Mouse (Mus musculus) neural tube, embryonic 14.5 days (tissue): ENCODE measurements around the gene Rasgef1c. TPM values are rescaled to one million over a fixed set of nuclear protein-coding genes. Genes with fewer than 3 reads are reported as not detected.

Experiments
- ATAC-seq: fragments of 200-750 bp; cut with Nextera tagmentation; 2 replicates; pipeline ENCODE4 v1.8.0; 2017; ENCODE audit warnings: low read depth, mild to moderate bottlenecking, moderate TSS enrichment, moderate library complexity
- H3K27ac ChIP-seq: fragments of 300-500 bp; sonication (generic); 2 replicates; pipeline ENCODE4 v1.5.1; 2014; ENCODE audit warnings: low read depth, mild to moderate bottlenecking, control low read depth, low read length, moderate library complexity, mixed read lengths
- H3K27me3 ChIP-seq: fragments of 300-500 bp; sonication (generic); 2 replicates; pipeline ENCODE4 v1.6.1; 2014; ENCODE audit warnings: low read length; ENCODE audit not compliant: control insufficient read depth, insufficient read depth
- H3K36me3 ChIP-seq: fragments of 300-500 bp; sonication (generic); 2 replicates; pipeline ENCODE4 v1.6.1; 2014; ENCODE audit warnings: low read length, mixed read lengths; ENCODE audit not compliant: control insufficient read depth, insufficient read depth
- H3K4me1 ChIP-seq: fragments of 300-500 bp; sonication (generic); 2 replicates; pipeline ENCODE4 v1.6.1; 2014; ENCODE audit warnings: low read length; ENCODE audit not compliant: control insufficient read depth, insufficient read depth
- H3K4me2 ChIP-seq: fragments of 300-500 bp; sonication (generic); 2 replicates; pipeline ENCODE4 v1.6.1; 2014; ENCODE audit warnings: mild to moderate bottlenecking, low read depth, low read length, control low read depth
- H3K4me3 ChIP-seq: fragments of 300-500 bp; sonication (generic); 2 replicates; pipeline ENCODE4 v1.5.1; 2014; ENCODE audit warnings: low read depth, low read length, control low read depth, mixed read lengths
- H3K9ac ChIP-seq: fragments of 300-500 bp; sonication (generic); replicated peaks from 2 replicates; pipeline ENCODE4 v1.6.1; 2014; ENCODE audit warnings: low read depth, mild to moderate bottlenecking, control low read depth, low read length, mixed read lengths
- H3K9me3 ChIP-seq: fragments of 300-500 bp; sonication (generic); 2 replicates; pipeline ENCODE4 v1.6.1; 2016; ENCODE audit warnings: low read length; ENCODE audit not compliant: control insufficient read depth
- WGBS: fragments of 180-500 bp; shearing (Covaris S2); extraction: QIAGEN DNeasy Blood & Tissue Kit; methylation state at CpG from one replicate; pipeline ENCODE4 v1.1.7; 2014; 5-methylcytosine and 5-hydroxymethylcytosine counted together
- polyA plus RNA-seq: library from polyadenylated mRNA; unstranded; fragments of >200 nt; fragmentation: Nextera tagmentation; extraction: Ambion mirVana; gene quantifications from 2 replicates; pipeline ENCODE4 v1.2.1, GENCODE M21; 2014

Rasgef1c gene
- 26.1 and 39.1 TPM in 2 replicates for polyA plus RNA-seq

- ATAC-seq = peak; percentile 94
- Histone ChIP-seq H3K9me3 (no peaks in the 10 kb centered on the region), H3K27me3 (0 out of 2 replicates have a peak, but pooled peaks cover 2% of the 10 kb centered on the region), H3K9ac (peak within 1 kb of the TSS; percentile 83), H3K4me1 (no peaks in the 10 kb centered on the region), H3K36me3 (no peaks in the 10 kb centered on the region), H3K4me3 (peak within 1 kb of the TSS; percentile 71), H3K4me2 (peak within 1 kb of the TSS; percentile 95), H3K27ac (peak within 1 kb of the TSS; percentile 62; the same call in 1 of the 2 replicates)
- WGBS = 3% methylated on average over 82 of the region's 99 CpGs
Measured at GRCm38 (mm10) chr11:49901659-49902458, at the start of gene Rasgef1c. TSS of gene Rasgef1c (plus strand) at chr11:49901835.

- Histone ChIP-seq H3K27me3 (no peaks in the 10 kb centered on the region), H3K4me1 (no peaks in the 10 kb centered on the region), H3K4me3 (no peak overlapping the region), H3K9ac (no peak overlapping the region), H3K36me3 (peaks cover 9% of the 10 kb centered on the region), H3K9me3 (no peaks in the 10 kb centered on the region), H3K27ac (no peak overlapping the region), H3K4me2 (no peak overlapping the region)
- WGBS = 89% methylated on average over 5 of the region's 5 CpGs
- no peak for ATAC-seq
Measured at GRCm38 (mm10) chr11:49855144-49855543, 46.5 kb upstream of the Rasgef1c start.

- Histone ChIP-seq H3K9me3 (no peaks in the 10 kb centered on the region), H3K27me3 (no peaks in the 10 kb centered on the region), H3K9ac (no peak overlapping the region), H3K4me3 (no peak overlapping the region), H3K4me1 (no peaks in the 10 kb centered on the region), H3K27ac (no peak overlapping the region), H3K36me3 (no peaks in the 10 kb centered on the region), H3K4me2 (no peak overlapping the region)
- no peak for ATAC-seq
- WGBS = 90% methylated on average over 4 of the region's 4 CpGs
Measured at GRCm38 (mm10) chr11:49861139-49861538, 40.5 kb upstream of the Rasgef1c start.

- Histone ChIP-seq H3K9me3 (no peaks in the 10 kb centered on the region), H3K4me1 (no peaks in the 10 kb centered on the region), H3K36me3 (peaks cover 7% of the 10 kb centered on the region), H3K4me3 (no peak overlapping the region), H3K4me2 (no peak overlapping the region), H3K27ac (no peak overlapping the region), H3K9ac (no peak overlapping the region), H3K27me3 (no peaks in the 10 kb centered on the region)
- ATAC-seq = no peak
Measured at GRCm38 (mm10) chr11:49863926-49864325, 37.7 kb upstream of the Rasgef1c start.

- H3K36me3 ChIP-seq = peaks cover 19% of the 10 kb centered on the region
Measured at GRCm38 (mm10) chr11:49867320-49867719, 34.3 kb upstream of the Rasgef1c start.

GRCm38 (mm10) chr11:49869762-49870161, 31.9 kb upstream of the Rasgef1c start:
- Histone ChIP-seq H3K9me3 (no peaks in the 10 kb centered on the region), H3K36me3 (peaks cover 31% of the 10 kb centered on the region), H3K4me1 (no peaks in the 10 kb centered on the region), H3K4me2 (no peak overlapping the region), H3K4me3 (no peak overlapping the region), H3K9ac (no peak overlapping the region), H3K27me3 (no peaks in the 10 kb centered on the region), H3K27ac (no peak overlapping the region)
- ATAC-seq = peak; percentile 41; the same call in 1 of the 2 replicates

More at GRCm38 (mm10) chr11:49867320-49867719, 34.3 kb upstream of the Rasgef1c start:
- no peak overlapping the region for H3K4me2 ChIP-seq
- WGBS = 91% methylated on average over 5 of the region's 5 CpGs
- no peaks in the 10 kb centered on the region for H3K27me3 ChIP-seq
- no peak overlapping the region for H3K27ac ChIP-seq
- no peak overlapping the region for H3K4me3 ChIP-seq
- no peaks in the 10 kb centered on the region for H3K4me1 ChIP-seq
- no peak for ATAC-seq
- no peak overlapping the region for H3K9ac ChIP-seq
- H3K9me3 ChIP-seq = no peaks in the 10 kb centered on the region

GRCm38 (mm10) chr11:49871914-49872313, 29.7 kb upstream of the Rasgef1c start:
- H3K4me1 ChIP-seq = peaks cover 3% of the 10 kb centered on the region; the same call in 1 of the 2 replicates
- H3K36me3 ChIP-seq = peaks cover 33% of the 10 kb centered on the region
- no peaks in the 10 kb centered on the region for H3K9me3 ChIP-seq
- H3K4me3 ChIP-seq = no peak overlapping the region
- H3K9ac ChIP-seq = no peak overlapping the region
- H3K4me2 ChIP-seq = no peak overlapping the region
- 61% methylated on average over 6 of the region's 6 CpGs for WGBS
- H3K27ac ChIP-seq = no peak overlapping the region
- H3K27me3 ChIP-seq = no peaks in the 10 kb centered on the region
- ATAC-seq = peak; percentile 80

GRCm38 (mm10) chr11:49872779-49873178, 28.9 kb upstream of the Rasgef1c start:
- Histone ChIP-seq H3K4me2 (no peak overlapping the region), H3K9ac (no peak overlapping the region), H3K4me1 (peaks cover 8% of the 10 kb centered on the region; the same call in 1 of the 2 replicates), H3K27ac (no peak overlapping the region), H3K4me3 (no peak overlapping the region), H3K9me3 (no peaks in the 10 kb centered on the region), H3K27me3 (no peaks in the 10 kb centered on the region), H3K36me3 (peaks cover 32% of the 10 kb centered on the region)
- 97% methylated on average over 6 of the region's 6 CpGs for WGBS
- ATAC-seq = no peak
